Mouse (Mus musculus): ENCODE measurements at regions not wholly inside any gene's neighbourhood (a gene's known extent, or its start where the extent isn't known, plus 50 kb on each side); places are given as distances from the start of the nearest gene placed in this dataset.

DNA sequence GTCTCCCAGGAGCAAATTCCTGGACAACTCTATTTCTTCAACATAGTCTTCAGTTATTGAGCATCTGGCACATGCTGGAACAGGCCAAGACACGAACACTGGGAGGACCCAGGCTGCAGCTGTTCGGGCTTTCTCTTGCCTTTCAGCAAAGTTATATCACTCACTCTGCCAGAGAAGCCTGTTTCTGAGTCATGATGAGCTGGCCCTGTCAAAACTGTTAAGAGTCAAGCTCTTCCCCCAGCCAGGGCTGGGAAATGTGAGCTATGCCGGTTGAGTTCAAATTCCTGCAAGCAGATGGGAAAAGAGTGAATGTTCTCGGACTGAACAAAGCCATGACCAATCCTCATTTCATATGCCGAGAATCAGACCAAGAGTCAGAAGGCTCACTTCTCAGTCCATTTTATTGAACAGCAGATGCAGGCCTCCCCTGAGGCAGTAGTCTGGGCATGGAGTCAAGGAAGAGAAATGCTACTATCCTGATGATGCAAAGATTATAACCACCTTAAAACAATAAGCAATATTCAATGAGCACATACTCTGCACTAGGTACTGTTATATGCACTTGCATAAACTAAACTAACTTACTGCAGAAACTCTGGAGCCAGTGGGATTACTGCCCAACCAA lies 90.7 kb upstream of the Slc22a22 start:
- no peaks in the 10 kb centered on the region for H3K36me3 ChIP-seq (ENCODE audit: control insufficient read depth, insufficient read depth, low read length)
- H3K9ac ChIP-seq (ENCODE audit: low read depth, low read length) = no peak overlapping the region
- WGBS = 56% methylated on average over 5 of the region's 5 CpGs
- no peak overlapping the region for H3K27ac ChIP-seq (ENCODE audit: low read length)
- no peaks in the 10 kb centered on the region for H3K9me3 ChIP-seq (ENCODE audit: control insufficient read depth, low read length)
- ATAC-seq = no peak
- no peak overlapping the region for H3K4me3 ChIP-seq (ENCODE audit: low read length)
- no peak overlapping the region for H3K4me2 ChIP-seq (ENCODE audit: low read depth, low read length)
- H3K4me1 ChIP-seq (ENCODE audit: control insufficient read depth, insufficient read depth, low read length) = no peaks in the 10 kb centered on the region
- no peaks in the 10 kb centered on the region for H3K27me3 ChIP-seq (replicated peaks; ENCODE audit: control insufficient read depth, insufficient read depth, low read length)

DNA sequence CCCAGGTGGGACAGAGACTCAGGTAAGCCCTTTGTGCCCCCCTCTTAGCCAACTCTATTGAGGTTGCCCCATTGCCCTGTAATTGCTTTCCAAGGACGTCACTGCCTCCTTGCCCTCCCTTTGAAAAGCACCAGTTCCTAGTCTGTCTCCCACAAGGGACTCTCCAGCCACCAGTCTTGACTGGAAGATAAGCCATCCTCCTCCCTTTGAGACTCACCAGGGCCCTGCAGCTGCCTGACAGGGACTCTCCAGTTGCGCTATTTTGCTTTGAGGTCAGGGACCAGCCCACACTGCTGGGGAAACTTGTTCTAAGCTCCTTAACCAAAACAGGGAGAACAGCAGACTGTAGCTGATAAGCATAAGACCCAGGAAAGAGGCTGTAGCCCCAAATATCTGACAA lies 69.7 kb upstream of the Slc22a22 start:
- no peak for ATAC-seq
- no peak overlapping the region for H3K4me2 ChIP-seq (ENCODE audit: low read depth, low read length)
- H3K27ac ChIP-seq (ENCODE audit: low read length) = no peak overlapping the region
- no peaks in the 10 kb centered on the region for H3K36me3 ChIP-seq (ENCODE audit: control insufficient read depth, insufficient read depth, low read length)
- no peaks in the 10 kb centered on the region for H3K9me3 ChIP-seq (ENCODE audit: control insufficient read depth, low read length)
- 46% methylated on average over 2 of the region's 2 CpGs for WGBS
- H3K4me3 ChIP-seq (ENCODE audit: low read length) = no peak overlapping the region
- H3K27me3 ChIP-seq (replicated peaks; ENCODE audit: control insufficient read depth, insufficient read depth, low read length) = no peaks in the 10 kb centered on the region
- H3K4me1 ChIP-seq (ENCODE audit: control insufficient read depth, insufficient read depth, low read length) = no peaks in the 10 kb centered on the region
- H3K9ac ChIP-seq (ENCODE audit: low read depth, low read length) = no peak overlapping the region

DNA sequence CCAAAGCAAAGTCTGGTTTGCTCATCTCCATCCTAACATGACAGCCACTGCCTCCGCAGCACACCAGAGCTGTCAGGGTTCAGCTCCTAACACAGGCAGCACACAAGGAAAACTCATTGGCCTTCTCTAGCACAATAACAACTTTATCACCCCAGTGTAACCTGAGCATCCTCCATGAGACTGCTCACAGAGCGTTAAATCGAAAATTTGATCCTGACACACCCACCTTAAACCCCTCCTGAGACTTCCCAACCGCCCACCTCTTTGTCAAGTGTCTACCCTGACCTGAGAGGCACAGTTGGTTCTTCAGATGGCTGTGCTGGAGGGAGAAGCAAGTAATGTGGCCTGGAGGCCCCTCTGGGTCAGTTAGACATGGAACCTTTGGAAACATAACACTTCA lies 67.7 kb upstream of the Slc22a22 start:
- no peak overlapping the region for H3K4me3 ChIP-seq (ENCODE audit: low read length)
- no peaks in the 10 kb centered on the region for H3K4me1 ChIP-seq (ENCODE audit: control insufficient read depth, insufficient read depth, low read length)
- no peaks in the 10 kb centered on the region for H3K9me3 ChIP-seq (ENCODE audit: control insufficient read depth, low read length)
- ATAC-seq = no peak
- WGBS = 82% methylated on average over 4 of the region's 4 CpGs
- H3K9ac ChIP-seq (ENCODE audit: low read depth, low read length) = no peak overlapping the region
- H3K27me3 ChIP-seq (replicated peaks; ENCODE audit: control insufficient read depth, insufficient read depth, low read length) = no peaks in the 10 kb centered on the region
- H3K36me3 ChIP-seq (ENCODE audit: control insufficient read depth, insufficient read depth, low read length) = no peaks in the 10 kb centered on the region
- no peak overlapping the region for H3K27ac ChIP-seq (ENCODE audit: low read length)
- no peak overlapping the region for H3K4me2 ChIP-seq (ENCODE audit: low read depth, low read length)

DNA sequence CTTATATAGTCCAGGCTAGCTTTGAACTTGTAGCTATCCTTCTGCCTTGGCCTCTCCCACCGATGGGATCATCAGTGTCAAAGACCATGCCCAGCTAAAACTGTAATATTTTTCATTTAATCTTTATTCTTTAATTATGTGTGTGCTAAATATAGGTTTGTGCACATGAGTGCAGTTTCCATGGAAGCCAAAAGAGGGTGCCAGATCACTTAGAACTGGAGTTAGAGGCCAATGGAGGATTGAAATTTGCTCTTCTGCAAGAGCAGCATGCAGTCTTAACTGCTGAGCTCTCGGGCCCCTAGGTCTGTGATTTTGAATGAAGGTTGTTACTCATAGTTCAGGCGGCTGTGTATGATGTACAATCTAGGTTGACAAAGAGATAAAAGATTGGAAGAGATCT lies 66.6 kb upstream of the Slc22a22 start:
- ATAC-seq = no peak
- no peak overlapping the region for H3K4me3 ChIP-seq (ENCODE audit: low read length)
- no peaks in the 10 kb centered on the region for H3K9me3 ChIP-seq (ENCODE audit: control insufficient read depth, low read length)
- H3K4me1 ChIP-seq (ENCODE audit: control insufficient read depth, insufficient read depth, low read length) = no peaks in the 10 kb centered on the region
- H3K27me3 ChIP-seq (replicated peaks; ENCODE audit: control insufficient read depth, insufficient read depth, low read length) = no peaks in the 10 kb centered on the region
- H3K4me2 ChIP-seq (ENCODE audit: low read depth, low read length) = no peak overlapping the region
- H3K36me3 ChIP-seq (ENCODE audit: control insufficient read depth, insufficient read depth, low read length) = no peaks in the 10 kb centered on the region
- no peak overlapping the region for H3K9ac ChIP-seq (ENCODE audit: low read depth, low read length)
- WGBS = 77% methylated on average over 3 of the region's 3 CpGs
- H3K27ac ChIP-seq (ENCODE audit: low read length) = no peak overlapping the region

DNA sequence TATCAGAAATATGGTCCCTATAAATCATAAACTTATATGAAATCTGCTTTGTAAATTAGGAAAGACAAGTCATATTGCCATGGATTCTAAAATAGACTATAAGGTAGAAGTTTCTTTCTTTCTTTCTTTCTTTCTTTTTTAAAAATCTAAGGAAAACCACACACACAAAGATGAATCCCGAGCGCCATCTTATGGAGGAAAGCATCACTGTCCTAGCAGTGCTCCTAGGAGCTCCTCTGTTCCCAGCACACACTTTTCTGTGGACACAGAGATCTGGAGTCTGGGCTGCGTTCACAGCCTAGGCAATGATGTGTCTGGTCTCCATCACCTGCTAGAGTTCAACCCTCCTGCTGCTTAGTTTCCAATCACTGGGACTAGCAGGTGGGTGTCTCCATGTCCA lies 65.2 kb upstream of the Slc22a22 start:
- Histone ChIP-seq H3K9ac (ENCODE audit: low read depth, low read length) (no peak overlapping the region), H3K27me3 (replicated peaks; ENCODE audit: control insufficient read depth, insufficient read depth, low read length) (no peaks in the 10 kb centered on the region), H3K9me3 (ENCODE audit: control insufficient read depth, low read length) (no peaks in the 10 kb centered on the region), H3K4me3 (ENCODE audit: low read length) (no peak overlapping the region), H3K36me3 (ENCODE audit: control insufficient read depth, insufficient read depth, low read length) (no peaks in the 10 kb centered on the region), H3K4me1 (ENCODE audit: control insufficient read depth, insufficient read depth, low read length) (no peaks in the 10 kb centered on the region), H3K4me2 (ENCODE audit: low read depth, low read length) (no peak overlapping the region), H3K27ac (ENCODE audit: low read length) (no peak overlapping the region)
- ATAC-seq = no peak
- WGBS = 26% methylated on average over 3 of the region's 3 CpGs

DNA sequence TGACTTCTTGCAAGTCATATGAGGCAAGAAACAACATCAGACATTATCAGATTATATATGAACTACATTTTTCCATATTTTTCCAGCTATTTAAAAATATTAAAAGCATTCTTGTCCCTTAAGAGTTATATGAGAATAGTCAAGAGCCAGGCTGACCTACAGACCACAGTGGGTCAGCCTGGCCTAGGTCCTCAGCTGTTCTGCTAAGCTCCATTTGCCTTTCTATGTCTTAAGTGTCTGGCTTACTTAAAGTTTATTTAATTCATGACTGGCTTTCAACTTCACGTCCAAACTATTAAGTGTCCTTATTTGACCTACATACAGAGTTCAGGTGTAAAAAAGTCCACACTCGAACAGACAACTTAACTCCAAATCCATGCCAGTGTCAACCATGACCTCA lies 58.1 kb upstream of the Slc22a22 start:
- Histone ChIP-seq H3K9me3 (ENCODE audit: control insufficient read depth, low read length) (no peaks in the 10 kb centered on the region), H3K27me3 (replicated peaks; ENCODE audit: control insufficient read depth, insufficient read depth, low read length) (no peaks in the 10 kb centered on the region), H3K27ac (ENCODE audit: low read length) (no peak overlapping the region), H3K4me2 (ENCODE audit: low read depth, low read length) (no peak overlapping the region), H3K9ac (ENCODE audit: low read depth, low read length) (no peak overlapping the region), H3K4me1 (ENCODE audit: control insufficient read depth, insufficient read depth, low read length) (no peaks in the 10 kb centered on the region), H3K4me3 (ENCODE audit: low read length) (no peak overlapping the region), H3K36me3 (ENCODE audit: control insufficient read depth, insufficient read depth, low read length) (no peaks in the 10 kb centered on the region)
- WGBS = 61% methylated on average over 2 of the region's 2 CpGs
- no peak for ATAC-seq

All from intestine, embryonic 16.5 days (tissue).